Mouse (Mus musculus) lung, embryonic 14.5 days (tissue): ENCODE measurements at regions not wholly inside any gene's neighbourhood (a gene's known extent, or its start where the extent isn't known, plus 50 kb on each side); places are given as distances from the start of the nearest gene placed in this dataset.

Experiments used
- ATAC-seq: fragments of 200-750 bp; cut with Nextera tagmentation; 2 replicates; pipeline ENCODE4 v1.8.0; 2017; ENCODE audit warnings: mild to moderate bottlenecking, moderate TSS enrichment, moderate library complexity; ENCODE audit not compliant: insufficient read depth
- DNase-seq: peaks from one replicate; pipeline ENCODE4 v3.0.0-alpha.2; 2015
- H3K27ac ChIP-seq: fragments of 300-500 bp; sonication (generic); 2 replicates; pipeline ENCODE4 v1.5.1; 2014; ENCODE audit warnings: low read depth, mild to moderate bottlenecking, moderate library complexity
- H3K27me3 ChIP-seq: fragments of 300-500 bp; sonication (generic); 2 replicates; pipeline ENCODE4 v1.6.1; 2014; ENCODE audit warnings: low read length, control low read depth; ENCODE audit not compliant: insufficient read depth
- H3K36me3 ChIP-seq: fragments of 300-500 bp; sonication (generic); 2 replicates; pipeline ENCODE4 v1.6.1; 2014; ENCODE audit warnings: control low read depth; ENCODE audit not compliant: insufficient read depth
- H3K4me1 ChIP-seq: fragments of 300-500 bp; sonication (generic); 2 replicates; pipeline ENCODE4 v1.6.1; 2014; ENCODE audit warnings: antibody characterized with exemption, control low read depth; ENCODE audit not compliant: insufficient read depth
- H3K4me2 ChIP-seq: fragments of 300-500 bp; sonication (generic); 2 replicates; pipeline ENCODE4 v1.6.1; 2014; ENCODE audit warnings: mild to moderate bottlenecking
- H3K4me3 ChIP-seq: fragments of 300-500 bp; sonication (generic); 2 replicates; pipeline ENCODE4 v1.5.1; 2014; ENCODE audit warnings: low read depth, low read length
- H3K9ac ChIP-seq: fragments of 300-500 bp; sonication (generic); 2 replicates; pipeline ENCODE4 v1.6.1; 2014
- H3K9me3 ChIP-seq: fragments of 300-500 bp; sonication (generic); 2 replicates; pipeline ENCODE4 v1.6.1; 2016; ENCODE audit warnings: low read depth, low read length, control low read depth
- CTCF ChIP-seq: IDR thresholded peaks from 2 replicates; pipeline ENCODE4 v1.5.1; 2016; ENCODE audit warnings: antibody characterized with exemption, low read depth
- WGBS: fragments of 180-500 bp; shearing (Covaris S2); extraction: QIAGEN DNeasy Blood & Tissue Kit; methylation state at CpG from one replicate; pipeline ENCODE4 v1.1.7; 2014; 5-methylcytosine and 5-hydroxymethylcytosine counted together

DNA sequence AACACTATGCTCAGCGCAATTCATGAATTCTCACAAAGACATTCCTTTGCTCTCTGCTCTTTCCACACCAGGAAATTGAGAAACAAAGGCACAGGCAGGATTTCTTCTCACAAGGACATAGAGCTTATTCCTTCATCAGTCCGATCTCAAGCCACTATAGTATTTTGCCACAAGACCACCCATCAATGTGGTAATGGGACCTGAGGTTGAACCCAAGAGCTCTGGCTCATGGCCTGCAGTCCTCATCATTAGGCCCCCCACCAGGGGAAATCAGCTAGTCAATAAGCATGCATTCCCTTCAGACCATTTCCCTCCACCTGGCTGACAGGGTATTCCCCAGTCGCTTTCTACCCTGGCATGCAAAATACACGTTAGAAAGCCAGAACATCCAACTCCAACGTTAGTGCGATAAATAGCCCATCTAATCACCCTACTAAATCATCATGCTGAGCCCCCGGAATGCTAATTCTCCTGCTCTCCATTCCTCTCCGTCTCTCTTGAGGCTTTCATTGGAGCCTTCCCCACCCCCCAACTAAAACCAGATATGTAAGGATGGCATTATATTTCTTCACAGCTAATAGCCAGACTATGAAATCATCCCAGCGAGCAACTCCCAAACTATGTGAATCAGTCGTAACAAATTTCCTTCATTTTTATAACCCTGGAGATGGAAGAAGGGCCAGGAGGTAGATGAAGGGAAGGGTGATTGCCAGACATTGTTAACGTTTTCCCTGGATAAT, 586.2 kb downstream of the Ets1 start:
- H3K4me3 ChIP-seq, result no peak overlapping the region
- H3K4me1 ChIP-seq, result no peaks in the 10 kb centered on the region
- no peak for TF ChIP-seq CTCF
- no peak for ATAC-seq
- no peaks in the 10 kb centered on the region for H3K9me3 ChIP-seq
- 54% methylated on average over 11 of the region's 11 CpGs for WGBS
- DNase-seq, result no peak
- no peaks in the 10 kb centered on the region for H3K27me3 ChIP-seq
- H3K9ac ChIP-seq, result no peak overlapping the region
- no peaks in the 10 kb centered on the region for H3K36me3 ChIP-seq
- no peak overlapping the region for H3K27ac ChIP-seq
- H3K4me2 ChIP-seq, result no peak overlapping the region

DNA sequence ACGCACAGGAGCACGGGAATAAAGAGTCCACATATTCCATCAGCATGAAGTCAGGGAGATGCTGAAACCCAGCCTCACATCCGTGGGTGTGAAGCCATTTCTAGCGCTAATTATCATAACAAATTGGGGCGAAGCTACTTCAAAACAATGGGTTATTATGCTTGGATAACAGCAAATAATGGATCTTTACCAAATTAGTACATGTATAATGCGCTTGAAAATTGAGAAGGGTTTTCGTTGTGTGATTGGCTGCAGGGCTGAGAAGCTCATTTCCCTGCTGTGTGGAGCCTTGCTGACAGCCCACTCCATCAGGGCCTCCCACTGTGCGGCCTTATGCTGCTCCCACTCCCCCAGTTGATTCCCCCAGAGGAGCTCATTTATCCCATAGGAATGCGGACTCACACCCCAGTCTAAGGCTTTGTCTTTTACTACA, 597.7 kb downstream of the Ets1 start:
- WGBS, result 33% methylated on average over 9 of the region's 9 CpGs
- Histone ChIP-seq H3K4me3 (no peak overlapping the region), H3K27ac (no peak overlapping the region), H3K9me3 (no peaks in the 10 kb centered on the region), H3K4me2 (no peak overlapping the region), H3K36me3 (no peaks in the 10 kb centered on the region), H3K4me1 (no peaks in the 10 kb centered on the region), H3K9ac (no peak overlapping the region), H3K27me3 (no peaks in the 10 kb centered on the region)
- no peak for TF ChIP-seq CTCF
- DNase-seq (no peak), ATAC-seq (no peak)

DNA sequence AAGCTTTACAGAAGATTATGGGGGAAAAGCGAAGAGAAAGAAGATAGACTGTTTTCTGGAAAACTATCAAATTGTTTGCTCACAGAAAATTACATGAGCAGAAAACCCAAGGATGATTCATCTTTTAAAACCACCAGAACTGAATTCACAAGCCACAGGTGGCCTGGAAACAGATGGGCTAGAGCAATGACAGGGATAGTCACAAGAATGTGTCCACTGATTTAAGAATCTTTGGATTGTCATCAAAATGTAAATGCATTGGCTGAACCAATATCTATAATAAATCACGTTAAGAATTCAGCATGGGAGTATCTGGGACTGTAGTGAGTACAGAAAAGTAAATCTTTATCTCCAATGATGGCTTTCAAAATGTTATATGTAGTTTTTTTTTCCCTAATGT, 602.2 kb downstream of the Ets1 start:
- Histone ChIP-seq H3K27ac (no peak overlapping the region), H3K4me2 (no peak overlapping the region), H3K9me3 (no peaks in the 10 kb centered on the region), H3K9ac (no peak overlapping the region), H3K36me3 (no peaks in the 10 kb centered on the region), H3K27me3 (no peaks in the 10 kb centered on the region), H3K4me1 (no peaks in the 10 kb centered on the region), H3K4me3 (no peak overlapping the region)
- TF ChIP-seq CTCF, result no peak
- 80% methylated on average over 2 of the region's 2 CpGs for WGBS
- no peak for ATAC-seq
- DNase-seq, result no peak

DNA sequence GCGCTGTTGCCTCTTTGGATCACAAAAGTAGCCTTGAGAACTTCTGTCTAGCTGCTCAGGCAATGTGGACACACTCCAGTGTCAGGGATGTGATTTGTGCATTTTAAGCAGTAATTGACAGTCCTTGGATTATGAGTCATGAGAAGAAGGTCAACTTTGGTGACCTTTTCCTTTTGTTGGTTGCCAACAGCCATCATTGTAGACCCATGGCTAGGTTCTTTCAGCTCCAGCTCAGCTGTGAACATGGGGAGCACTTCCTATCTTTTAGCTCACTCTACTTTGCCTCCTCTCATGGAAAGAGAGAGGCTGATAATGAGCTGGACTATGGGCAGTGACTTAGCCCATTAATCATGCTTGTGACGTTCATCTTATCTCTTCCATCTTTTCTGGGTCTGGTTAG, 602.8 kb downstream of the Ets1 start:
- H3K4me2 ChIP-seq, result no peak overlapping the region
- ATAC-seq, result no peak
- 57% methylated on average over 2 of the region's 2 CpGs for WGBS
- no peak for TF ChIP-seq CTCF
- no peak overlapping the region for H3K9ac ChIP-seq
- H3K27ac ChIP-seq, result no peak overlapping the region
- no peaks in the 10 kb centered on the region for H3K27me3 ChIP-seq
- no peaks in the 10 kb centered on the region for H3K4me1 ChIP-seq
- H3K36me3 ChIP-seq, result no peaks in the 10 kb centered on the region
- no peak for DNase-seq
- H3K9me3 ChIP-seq, result no peaks in the 10 kb centered on the region
- no peak overlapping the region for H3K4me3 ChIP-seq

DNA sequence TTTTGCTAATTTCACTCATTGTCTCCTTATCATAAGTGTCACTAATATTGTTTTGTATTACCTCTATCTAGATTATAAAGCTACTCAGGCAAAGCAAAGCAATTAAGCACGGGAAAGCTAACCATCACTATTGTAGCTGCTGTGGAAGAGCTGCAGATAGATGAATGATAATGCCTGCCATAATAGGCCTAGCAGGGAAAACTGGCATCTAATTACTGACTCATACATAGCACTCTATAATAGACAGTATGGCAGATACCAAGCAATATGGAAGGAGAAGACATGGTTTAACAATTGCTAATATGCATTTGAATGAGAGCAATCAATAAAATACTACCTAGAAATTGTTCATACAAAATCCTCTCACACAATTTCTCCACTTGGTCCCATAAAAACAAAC, 604.5 kb downstream of the Ets1 start:
- H3K27ac ChIP-seq, result no peak overlapping the region
- H3K9ac ChIP-seq, result no peak overlapping the region
- H3K36me3 ChIP-seq, result no peaks in the 10 kb centered on the region
- H3K27me3 ChIP-seq, result no peaks in the 10 kb centered on the region
- no peak overlapping the region for H3K4me2 ChIP-seq
- no peak for TF ChIP-seq CTCF
- ATAC-seq (no peak), DNase-seq (no peak)
- no peak overlapping the region for H3K4me3 ChIP-seq
- WGBS, result 55% methylated on average over 1 of the region's 1 CpGs
- no peaks in the 10 kb centered on the region for H3K9me3 ChIP-seq
- no peaks in the 10 kb centered on the region for H3K4me1 ChIP-seq

DNA sequence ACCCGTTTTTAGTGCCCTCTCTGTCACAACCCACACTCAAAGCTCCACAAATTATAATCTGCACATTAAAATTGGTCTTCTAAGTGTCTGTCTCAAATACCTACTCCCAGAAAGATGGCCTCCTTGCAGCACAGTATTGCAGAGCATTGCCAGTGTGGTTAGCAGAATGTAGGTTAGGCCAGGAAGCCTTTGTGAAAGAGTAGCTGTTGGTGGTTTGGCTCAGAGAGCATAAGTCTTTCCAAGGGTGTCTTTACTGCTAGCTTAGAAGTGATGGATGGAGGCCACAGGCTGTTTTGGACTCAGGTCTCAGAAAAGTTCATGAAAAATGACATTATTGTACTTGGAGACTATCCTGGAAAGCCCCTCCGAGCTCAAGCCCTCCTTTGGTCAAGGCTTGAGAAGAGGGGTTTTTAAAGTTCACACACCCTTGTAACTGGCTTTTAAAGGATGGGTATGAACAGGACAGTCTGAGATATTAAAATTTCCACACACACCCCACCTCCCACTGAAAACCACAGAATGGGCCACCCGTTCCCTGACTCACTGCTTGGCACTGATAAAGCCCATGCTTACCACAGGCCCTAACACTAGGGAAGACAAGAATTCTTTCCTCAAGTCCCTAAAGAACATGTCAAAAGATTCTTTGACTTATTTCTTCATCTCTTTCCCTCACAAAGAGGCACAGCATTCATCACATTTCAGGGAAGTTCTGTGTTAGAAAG, 605.1 kb downstream of the Ets1 start:
- H3K4me3 ChIP-seq, result no peak overlapping the region
- H3K36me3 ChIP-seq, result no peaks in the 10 kb centered on the region
- H3K9ac ChIP-seq, result no peak overlapping the region
- H3K4me1 ChIP-seq, result no peaks in the 10 kb centered on the region
- no peaks in the 10 kb centered on the region for H3K27me3 ChIP-seq
- ATAC-seq (no peak), DNase-seq (no peak)
- H3K4me2 ChIP-seq, result no peak overlapping the region
- TF ChIP-seq CTCF, result no peak
- no peak overlapping the region for H3K27ac ChIP-seq
- 68% methylated on average over 3 of the region's 3 CpGs for WGBS
- no peaks in the 10 kb centered on the region for H3K9me3 ChIP-seq

DNA sequence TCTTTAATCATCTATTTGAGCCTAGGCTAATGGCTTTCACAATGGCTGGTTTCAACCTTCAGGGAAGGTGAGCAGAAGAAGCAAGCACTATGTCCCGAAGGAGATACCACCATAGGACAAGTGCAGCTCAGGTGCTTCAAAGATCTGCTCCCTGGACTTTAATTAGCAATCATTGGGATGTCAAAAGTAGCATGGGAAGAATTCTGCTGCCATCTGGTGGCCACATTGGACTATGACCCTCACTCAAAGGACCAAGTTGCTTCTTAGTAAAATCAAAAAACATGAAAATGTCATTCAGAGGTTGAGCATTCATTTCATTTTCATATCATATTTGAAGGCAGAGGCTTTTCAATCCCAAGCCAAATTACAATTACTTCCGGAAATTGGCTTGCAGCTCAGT, 610.9 kb downstream of the Ets1 start:
- Histone ChIP-seq H3K4me3 (no peak overlapping the region), H3K4me2 (no peak overlapping the region), H3K9me3 (no peaks in the 10 kb centered on the region), H3K27me3 (no peaks in the 10 kb centered on the region), H3K9ac (no peak overlapping the region), H3K36me3 (no peaks in the 10 kb centered on the region), H3K4me1 (no peaks in the 10 kb centered on the region), H3K27ac (no peak overlapping the region)
- peak; percentile 85 for TF ChIP-seq CTCF
- peak; percentile 79 for DNase-seq
- no peak for ATAC-seq
- 27% methylated on average over 2 of the region's 2 CpGs for WGBS
